Mouse (Mus musculus) gonadal fat pad, adult 2 months (tissue): ENCODE results near the gene Rsl1. TPM values are rescaled to one million over a fixed set of nuclear protein-coding genes. Genes with fewer than 3 reads are reported as not detected.
"Not testable (repeated sequence)": the region's sequence is repeated elsewhere in the genome, so short reads cannot be mapped to it uniquely, and the experiment has no call there.

Experiments
- DNase-seq: peaks from one replicate; pipeline ENCODE4 v3.0.0-alpha.2; 2012; ENCODE audit warnings: low read depth
- polyA plus RNA-seq: library from polyadenylated mRNA; depleted of rRNA; stranded (reverse); fragments of >200 nt; gene quantifications from 2 replicates; pipeline ENCODE4 v1.2.3, GENCODE M21; 2012; rRNA removed

Gene Rsl1
- polyA plus RNA-seq, result 1.6 and 1.8 TPM in 2 replicates

GRCm38 (mm10) chr13:67172991-67173722, at the start of gene Rsl1:
Gene Rsl1 (plus strand): TSS chr13:67173182.
- DNase-seq, result peak; percentile 23

- DNase-seq, result no peak
These were observed 48.5 kb upstream of the Rsl1 start for GRCm38 (mm10) chr13:67124460-67124859.

GRCm38 (mm10) chr13:67127507-67127906, 45.5 kb upstream of the Rsl1 start:
- not testable (repeated sequence) for DNase-seq

GRCm38 (mm10) chr13:67128038-67128721, 44.8 kb upstream of the Rsl1 start:
- peak; percentile 42 for DNase-seq

- DNase-seq, result not testable (repeated sequence)
These were observed 6.9 kb upstream of the Rsl1 start for GRCm38 (mm10) chr13:67166122-67166521.

GRCm38 (mm10) chr13:67173723-67174055, 707 bp downstream of the Rsl1 start:
- DNase-seq, result no peak

GRCm38 (mm10) chr13:67194340-67194894, 21.4 kb downstream of the Rsl1 start, which contains the start of gene Zfp455:
Gene Zfp455 (plus strand): TSS chr13:67194506.
- DNase-seq, result no peak

GRCm38 (mm10) chr13:67201656-67202055, 28.7 kb downstream of the Rsl1 start:
- DNase-seq, result no peak

- no peak for DNase-seq
These were observed 41.1 kb downstream of the Rsl1 start for GRCm38 (mm10) chr13:67214015-67214607.

Other genes starting within 250 kb of the Rsl1 start
- 0.19 and 0.27 TPM in 2 replicates for gene Zfp712, start 112.0 kb upstream of the Rsl1 start, polyA plus RNA-seq
- gene Zfp708, start 75.2 kb upstream of the Rsl1 start, polyA plus RNA-seq, result 0.06 and 0.12 TPM in 2 replicates
- 2.9 and 3.9 TPM in 2 replicates for gene Gm28557, start 64.6 kb upstream of the Rsl1 start, polyA plus RNA-seq
- 0.25 and 0.26 TPM in 2 replicates for gene Rslcan18, start 56.9 kb upstream of the Rsl1 start, polyA plus RNA-seq
- 0.69 and 0.76 TPM in 2 replicates for gene Zfp759, start 51.5 kb upstream of the Rsl1 start, polyA plus RNA-seq
- gene Zfp455, start 21.3 kb downstream of the Rsl1 start, polyA plus RNA-seq, result 0.26 and 0.33 TPM in 2 replicates
- gene Zfp458, start 105.3 kb downstream of the Rsl1 start, polyA plus RNA-seq, result 1.1 and 1.2 TPM in 2 replicates
- 2.0 and 2.3 TPM in 2 replicates for gene Zfp457, start 133.3 kb downstream of the Rsl1 start, polyA plus RNA-seq
- 0.91 and 1.1 TPM in 2 replicates for gene Zfp595, start 159.4 kb downstream of the Rsl1 start, polyA plus RNA-seq
- 0.39 and 0.44 TPM in 2 replicates for gene Gm28044, start 187.4 kb downstream of the Rsl1 start, polyA plus RNA-seq
- 0.43 and 0.51 TPM in 2 replicates for gene Zfp953, start 187.4 kb downstream of the Rsl1 start, polyA plus RNA-seq
- gene Gm28041, start 202.6 kb downstream of the Rsl1 start, polyA plus RNA-seq, result not detected in 2 replicates
- gene Zfp456, start 202.6 kb downstream of the Rsl1 start, polyA plus RNA-seq, result 0.31 and 0.69 TPM in 2 replicates
- gene Zfp429, start 226.6 kb downstream of the Rsl1 start, polyA plus RNA-seq, result 2.3 and 3.4 TPM in 2 replicates
- gene Zfp459, start 248.2 kb downstream of the Rsl1 start, polyA plus RNA-seq, result 0.34 and 0.97 TPM in 2 replicates